ENCODE assay signal across 9 mouse cellular contexts in genomic region chr4:152107971-152108509, GRCm38 (mm10). TPM values are rescaled to one million over a fixed set of nuclear protein-coding genes. Genes with fewer than 3 reads are reported as not detected.
DNase-seq lines count a peak whose midpoint lies in the region; ATAC-seq lines count a peak whose summit lies in the region.
"Had no signal": no experiment of that assay in that cellular context is flagged by ENCODE, and none has a peak within 500 bp of the region (broad histone marks: within the 10 kb centered on the region; RNA-seq: fewer than 3 reads in every experiment).

No protein-coding gene starts in this region.

- peak overlapping the region; percentile 57 for H3K9ac ChIP-seq in intestine, embryonic 16.5 days (ENCODE audit: low read depth, low read length)
- no peak overlapping the region for H3K9ac ChIP-seq in limb, embryonic 11.5 days (ENCODE audit: low read length)
- H3K9ac ChIP-seq in stomach, embryonic 14.5 days (replicated peaks; ENCODE audit: low read depth, low read length), result no peak overlapping the region; the same call in 1 of the 2 replicates

- WGBS in intestine, embryonic 16.5 days, result 19% methylated on average over 30 of the region's 30 CpGs
- WGBS in limb, embryonic 11.5 days, result 4% methylated on average over 30 of the region's 30 CpGs
- WGBS in midbrain, embryonic 10.5 days, result 10% methylated on average over 30 of the region's 30 CpGs
- 21% methylated on average over 30 of the region's 30 CpGs for WGBS in stomach, embryonic 14.5 days

- peak overlapping the region; percentile 69 for H3K4me2 ChIP-seq in intestine, embryonic 16.5 days (ENCODE audit: low read depth, low read length)
- H3K4me2 ChIP-seq in limb, embryonic 11.5 days (ENCODE audit: low read depth, severe bottlenecking), result peak overlapping the region; percentile 63
- H3K4me2 ChIP-seq in stomach, embryonic 14.5 days (replicated peaks; ENCODE audit: low read depth, low read length), result peak overlapping the region; percentile 60

- H3K27me3 ChIP-seq in intestine, embryonic 16.5 days (replicated peaks; ENCODE audit: control insufficient read depth, insufficient read depth, low read length), result no peaks in the 10 kb centered on the region
- no peaks in the 10 kb centered on the region for H3K27me3 ChIP-seq in limb, embryonic 11.5 days (ENCODE audit: control insufficient read depth, insufficient read depth, low read length)
- H3K27me3 ChIP-seq in midbrain, embryonic 10.5 days (ENCODE audit: low read depth, poor library complexity, severe bottlenecking), result peaks cover 71% of the 10 kb centered on the region
- H3K27me3 ChIP-seq in stomach, embryonic 14.5 days (ENCODE audit: control insufficient read depth, insufficient read depth, low read length), result no peaks in the 10 kb centered on the region

- no peaks in the 10 kb centered on the region for H3K9me3 ChIP-seq in intestine, embryonic 16.5 days (ENCODE audit: control insufficient read depth, low read length)
- H3K9me3 ChIP-seq in limb, embryonic 11.5 days (ENCODE audit: control insufficient read depth, low read length), result no peaks in the 10 kb centered on the region
- H3K9me3 ChIP-seq in midbrain, embryonic 10.5 days (replicated peaks), result no peaks in the 10 kb centered on the region
- H3K9me3 ChIP-seq in stomach, embryonic 14.5 days (ENCODE audit: control insufficient read depth, low read depth, low read length), result no peaks in the 10 kb centered on the region

- peak overlapping the region; percentile 42 for H3K4me3 ChIP-seq in intestine, embryonic 16.5 days (ENCODE audit: low read length)
- H3K4me3 ChIP-seq in limb, embryonic 11.5 days (ENCODE audit: low read depth, low read length), result peak overlapping the region; percentile 29
- H3K4me3 ChIP-seq in midbrain, embryonic 10.5 days, result peak overlapping the region; percentile 56
- H3K4me3 ChIP-seq in stomach, embryonic 14.5 days (ENCODE audit: low read depth, low read length), result peak overlapping the region; percentile 28; the same call in 1 of the 2 replicates

- H3K36me3 ChIP-seq in intestine, embryonic 16.5 days (ENCODE audit: control insufficient read depth, insufficient read depth, low read length), result peaks cover 14% of the 10 kb centered on the region
- H3K36me3 ChIP-seq in limb, embryonic 11.5 days (ENCODE audit: control insufficient read depth, insufficient read depth, low read length), result peaks cover 13% of the 10 kb centered on the region
- H3K36me3 ChIP-seq in midbrain, embryonic 10.5 days, result peaks cover 58% of the 10 kb centered on the region
- peaks cover 15% of the 10 kb centered on the region; the same call in 1 of the 2 replicates for H3K36me3 ChIP-seq in stomach, embryonic 14.5 days (ENCODE audit: control insufficient read depth, insufficient read depth, low read length)

- DNase-seq in gastrocnemius, adult 18-20 months (ENCODE audit: low spot score), result peak; percentile 49
- DNase-seq in gastrocnemius, postnatal 25 days, result no peak
- DNase-seq in brain, adult 2 months (ENCODE audit: low read depth, low spot score), result peak; percentile 89
- DNase-seq in limb, embryonic 11.5 days (ENCODE audit: low spot score), result peak; percentile 93
- peak; percentile 92 for DNase-seq in midbrain, embryonic 10.5 days (ENCODE audit: low spot score)

- peaks cover 14% of the 10 kb centered on the region for H3K4me1 ChIP-seq in intestine, embryonic 16.5 days (ENCODE audit: control insufficient read depth, insufficient read depth, low read length)
- peaks cover 16% of the 10 kb centered on the region; the same call in 1 of the 2 replicates for H3K4me1 ChIP-seq in limb, embryonic 11.5 days (ENCODE audit: control insufficient read depth, insufficient read depth, low read length)
- H3K4me1 ChIP-seq in midbrain, embryonic 10.5 days, result peaks cover 32% of the 10 kb centered on the region
- peaks cover 15% of the 10 kb centered on the region for H3K4me1 ChIP-seq in stomach, embryonic 14.5 days (ENCODE audit: control insufficient read depth, insufficient read depth, low read length)

- peak; percentile 31 for ATAC-seq in erythroid progenitor cell, adult 5-6 weeks (replicated peaks; ENCODE audit: low FRiP score, poor library complexity, severe bottlenecking)
- peak; percentile 94 for ATAC-seq in intestine, embryonic 16.5 days
- peak; percentile 89 for ATAC-seq in limb, embryonic 11.5 days (ENCODE audit: insufficient number of reproducible peaks, low FRiP score, low TSS enrichment, low read depth)
- peak; percentile 90 for ATAC-seq in stomach, embryonic 14.5 days (ENCODE audit: insufficient number of reproducible peaks, insufficient read depth, low FRiP score, low read depth)

- H3K27ac ChIP-seq in intestine, embryonic 16.5 days (ENCODE audit: low read length), result peak overlapping the region; percentile 52; the same call in 1 of the 2 replicates
- H3K27ac ChIP-seq in limb, embryonic 11.5 days (replicated peaks; ENCODE audit: low read depth, low read length), result no peak overlapping the region
- H3K27ac ChIP-seq in midbrain, embryonic 10.5 days (replicated peaks), result peak overlapping the region; percentile 63
- peak overlapping the region; percentile 83 for H3K27ac ChIP-seq in stomach, embryonic 14.5 days (ENCODE audit: low read length)

RNA-seq across cellular contexts. Expression of gene Tnfrsf25, which starts 7.7 kb away (rescaled TPM):
- total RNA-seq in gastrocnemius, adult 18-20 months (2021), result 1 to 10 TPM; 1.0 to 1.8 TPM
- total RNA-seq in gastrocnemius, postnatal 25 days (2021), result 1 to 10 TPM; 1.2 TPM
- not detected in 2 replicates for total RNA-seq in erythroid progenitor cell, adult 5-6 weeks (2015; ENCODE audit: low replicate concordance)
- total RNA-seq in erythroid progenitor cell, adult 5-6 weeks (2017; ENCODE audit: low replicate concordance), result 2.0 TPM in 1 of 2 replicates, not detected in the other
- 1.8 and 2.4 TPM in 2 replicates for polyA plus RNA-seq in intestine, embryonic 16.5 days (2015; fragmentation: Nextera tagmentation; extraction: Ambion mirVana)
- polyA plus RNA-seq in limb, embryonic 11.5 days (2014; fragmentation: Nextera tagmentation; extraction: Ambion mirVana), result 0.38 and 0.79 TPM in 2 replicates
- polyA plus RNA-seq in midbrain, embryonic 10.5 days (2016; fragmentation: Nextera tagmentation; extraction: Ambion mirVana), result 0.47 and 1.0 TPM in 2 replicates
- polyA plus RNA-seq in stomach, embryonic 14.5 days (2014; fragmentation: Nextera tagmentation; extraction: Ambion mirVana), result 0.67 and 0.91 TPM in 2 replicates

RNA-seq across cellular contexts. Expression of gene Plekhg5, which starts 35.7 kb away (rescaled TPM):
- total RNA-seq in gastrocnemius, adult 18-20 months (2021), result 1 to 10 TPM; 5.0 to 6.5 TPM
- total RNA-seq in gastrocnemius, postnatal 25 days (2021), result 1 to 10 TPM; 5.0 to 6.5 TPM
- 1.7 and 2.9 TPM in 2 replicates for total RNA-seq in erythroid progenitor cell, adult 5-6 weeks (2015; ENCODE audit: low replicate concordance)
- 3.5 and 5.3 TPM in 2 replicates for total RNA-seq in erythroid progenitor cell, adult 5-6 weeks (2017; ENCODE audit: low replicate concordance)
- polyA plus RNA-seq in intestine, embryonic 16.5 days (2015; fragmentation: Nextera tagmentation; extraction: Ambion mirVana), result 14.2 and 17.0 TPM in 2 replicates
- polyA plus RNA-seq in limb, embryonic 11.5 days (2014; fragmentation: Nextera tagmentation; extraction: Ambion mirVana), result 8.8 and 8.9 TPM in 2 replicates
- polyA plus RNA-seq in midbrain, embryonic 10.5 days (2016; fragmentation: Nextera tagmentation; extraction: Ambion mirVana), result 8.1 and 9.5 TPM in 2 replicates
- polyA plus RNA-seq in stomach, embryonic 14.5 days (2014; fragmentation: Nextera tagmentation; extraction: Ambion mirVana), result 10.4 and 11.5 TPM in 2 replicates

RNA-seq across cellular contexts. Expression of gene Espn, which starts 44.1 kb away (rescaled TPM):
- under 1 TPM; 0.36 to 0.59 TPM for total RNA-seq in gastrocnemius, adult 18-20 months (2021)
- under 1 TPM; 0.23 to 0.38 TPM for total RNA-seq in gastrocnemius, postnatal 25 days (2021)
- 0.72 TPM in 1 of 2 replicates, not detected in the other for total RNA-seq in erythroid progenitor cell, adult 5-6 weeks (2015; ENCODE audit: low replicate concordance)
- total RNA-seq in erythroid progenitor cell, adult 5-6 weeks (2017; ENCODE audit: low replicate concordance), result not detected in 2 replicates
- polyA plus RNA-seq in intestine, embryonic 16.5 days (2015; fragmentation: Nextera tagmentation; extraction: Ambion mirVana), result 31.6 and 39.5 TPM in 2 replicates
- polyA plus RNA-seq in limb, embryonic 11.5 days (2014; fragmentation: Nextera tagmentation; extraction: Ambion mirVana), result 1.6 and 1.9 TPM in 2 replicates
- polyA plus RNA-seq in midbrain, embryonic 10.5 days (2016; fragmentation: Nextera tagmentation; extraction: Ambion mirVana), result 0.94 and 1.4 TPM in 2 replicates
- 10.5 and 10.9 TPM in 2 replicates for polyA plus RNA-seq in stomach, embryonic 14.5 days (2014; fragmentation: Nextera tagmentation; extraction: Ambion mirVana)

RNA-seq across cellular contexts. Expression of gene Hes2, which starts 50.6 kb away (rescaled TPM):
- total RNA-seq in gastrocnemius, adult 18-20 months (2021), result not detected
- total RNA-seq in gastrocnemius, postnatal 25 days (2021), result not detected
- not detected in 2 replicates for total RNA-seq in erythroid progenitor cell, adult 5-6 weeks (2015; ENCODE audit: low replicate concordance)
- not detected in 2 replicates for total RNA-seq in erythroid progenitor cell, adult 5-6 weeks (2017; ENCODE audit: low replicate concordance)
- polyA plus RNA-seq in intestine, embryonic 16.5 days (2015; fragmentation: Nextera tagmentation; extraction: Ambion mirVana), result 0.68 and 0.98 TPM in 2 replicates
- polyA plus RNA-seq in limb, embryonic 11.5 days (2014; fragmentation: Nextera tagmentation; extraction: Ambion mirVana), result not detected in 2 replicates
- 0.79 and 1.3 TPM in 2 replicates for polyA plus RNA-seq in midbrain, embryonic 10.5 days (2016; fragmentation: Nextera tagmentation; extraction: Ambion mirVana)
- 0.29 and 0.55 TPM in 2 replicates for polyA plus RNA-seq in stomach, embryonic 14.5 days (2014; fragmentation: Nextera tagmentation; extraction: Ambion mirVana)
- total RNA-seq: layer of hippocampus, adult 18-20 months had no signal

Comparison
In these comparisons a context has a peak if more than half of its experiments do, and no peak if none do; other contexts are left out.
1. ATAC-seq: peak in every context shown above with its lines; median percentile 94 in intestine, embryonic 16.5 days; 90 in stomach, embryonic 14.5 days; 89 in limb, embryonic 11.5 days; 31 in erythroid progenitor cell, adult 5-6 weeks.